Mouse (Mus musculus): ENCODE data around the gene Rrh.
A peak's percentile ranks its signal among the peaks of the same experiment; 100 is the strongest.

The Rrh gene

GRCm38 (mm10) chr3:129822206-129822775 lies at the start of gene Rrh:
Gene Rrh (minus strand): TSS chr3:129822587.
- no peak for DNase-seq (ENCODE audit: low read depth, low spot score)

- peak; percentile 26 for DNase-seq (ENCODE audit: low read depth, low spot score)
These were observed 41.3 kb upstream of the Rrh start for GRCm38 (mm10) chr3:129863698-129864097.

GRCm38 (mm10) chr3:129862592-129862991 lies 40.2 kb upstream of the Rrh start:
- DNase-seq (ENCODE audit: low read depth, low spot score): no peak

- DNase-seq (ENCODE audit: low read depth, low spot score): no peak
These were observed 24.5 kb upstream of the Rrh start for GRCm38 (mm10) chr3:129846846-129847245.

- no peak for DNase-seq (ENCODE audit: low read depth, low spot score)
These were observed 23.5 kb upstream of the Rrh start for GRCm38 (mm10) chr3:129845868-129846267.

- no peak for DNase-seq (ENCODE audit: low read depth, low spot score)
These were observed 15.6 kb upstream of the Rrh start for GRCm38 (mm10) chr3:129838017-129838416.

- no peak for DNase-seq (ENCODE audit: low read depth, low spot score)
These were observed 14.6 kb upstream of the Rrh start for GRCm38 (mm10) chr3:129836965-129837364.

- peak; percentile 5 for DNase-seq (ENCODE audit: low read depth, low spot score)
These were observed 13.8 kb upstream of the Rrh start for GRCm38 (mm10) chr3:129836051-129836697.

GRCm38 (mm10) chr3:129835388-129835934 lies 13.1 kb upstream of the Rrh start, which contains the start of gene Cfi:
Gene Cfi (plus strand): TSS chr3:129835884.
- no peak for DNase-seq (ENCODE audit: low read depth, low spot score)

GRCm38 (mm10) chr3:129831035-129831568 lies 8.7 kb upstream of the Rrh start, which contains the start of gene Gar1:
Gene Gar1 (minus strand): TSS chr3:129831396.
- DNase-seq (ENCODE audit: low read depth, low spot score): peak; percentile 99

- no peak for DNase-seq (ENCODE audit: low read depth, low spot score)
These were observed 8.2 kb upstream of the Rrh start for GRCm38 (mm10) chr3:129830626-129831025.

GRCm38 (mm10) chr3:129827691-129828090 lies 5.3 kb upstream of the Rrh start:
- no peak for DNase-seq (ENCODE audit: low read depth, low spot score)

GRCm38 (mm10) chr3:129826691-129827090 lies 4.3 kb upstream of the Rrh start:
- no peak for DNase-seq (ENCODE audit: low read depth, low spot score)

GRCm38 (mm10) chr3:129824891-129825290 lies 2.5 kb upstream of the Rrh start:
- DNase-seq (ENCODE audit: low read depth, low spot score): no peak

GRCm38 (mm10) chr3:129824146-129824545 lies 1.8 kb upstream of the Rrh start:
- DNase-seq (ENCODE audit: low read depth, low spot score): no peak

GRCm38 (mm10) chr3:129823293-129823692 lies 906 bp upstream of the Rrh start:
- peak; percentile 71 for DNase-seq (ENCODE audit: low read depth, low spot score)

GRCm38 (mm10) chr3:129821736-129822135 lies 651 bp downstream of the Rrh start:
- DNase-seq (ENCODE audit: low read depth, low spot score): no peak

GRCm38 (mm10) chr3:129820847-129821246 lies 1.5 kb downstream of the Rrh start:
- DNase-seq (ENCODE audit: low read depth, low spot score): peak; percentile 77

GRCm38 (mm10) chr3:129803765-129804164 lies 18.6 kb downstream of the Rrh start, which contains the start of gene Lrit3:
Gene Lrit3 (minus strand): TSS chr3:129804030.
- no peak for DNase-seq (ENCODE audit: low read depth, low spot score)

GRCm38 (mm10) chr3:129799011-129799410 lies 23.4 kb downstream of the Rrh start:
- no peak for DNase-seq (ENCODE audit: low read depth, low spot score)

GRCm38 (mm10) chr3:129798551-129798950 lies 23.8 kb downstream of the Rrh start:
- DNase-seq (ENCODE audit: low read depth, low spot score): no peak

- DNase-seq (ENCODE audit: low read depth, low spot score): no peak
These were observed 25.0 kb downstream of the Rrh start for GRCm38 (mm10) chr3:129797341-129797740.

- DNase-seq (ENCODE audit: low read depth, low spot score): no peak
These were observed 28.6 kb downstream of the Rrh start for GRCm38 (mm10) chr3:129793801-129794200.

All from brain, adult 2 months (tissue).